Mouse (Mus musculus): Measurements from ENCODE around the gene Tnrc6b. TPM values are rescaled to one million over a fixed set of nuclear protein-coding genes. Genes with fewer than 3 reads are reported as not detected.
"Not testable (repeated sequence)": the region's sequence is repeated elsewhere in the genome, so short reads cannot be mapped to it uniquely, and the experiment has no call there.

Tnrc6b gene
- polyA plus RNA-seq, 1 experiment from 2014 or later, result 6.5 TPM

DNA sequence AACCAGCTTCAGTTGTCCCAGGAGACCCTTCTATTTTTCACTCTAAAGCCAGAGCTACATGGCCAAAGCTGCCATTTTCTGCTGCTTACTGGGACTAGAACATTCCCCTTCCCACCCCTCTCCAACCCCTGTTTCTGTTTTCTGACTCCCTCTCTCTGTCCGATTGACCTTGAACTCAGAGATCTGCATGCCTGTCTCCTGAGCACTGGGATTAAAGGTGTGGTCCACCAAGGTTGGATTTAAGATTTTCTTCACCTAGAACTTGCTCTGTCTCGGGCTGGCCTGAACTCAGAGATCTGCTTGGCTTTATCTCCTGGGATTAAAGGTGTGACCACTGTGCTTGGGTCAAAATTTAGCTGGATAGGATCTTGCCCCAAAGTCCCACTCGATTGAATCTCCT lies 209.2 kb downstream of the Tnrc6b start:
- Histone ChIP-seq H3K27me3 (replicated peaks; ENCODE audit: control insufficient read depth, insufficient read depth, low read length) (no peaks in the 10 kb centered on the region), H3K9ac (ENCODE audit: low read depth, low read length) (no peak overlapping the region), H3K4me2 (replicated peaks; ENCODE audit: low read depth) (no peak overlapping the region), H3K4me1 (replicated peaks; ENCODE audit: control insufficient read depth, insufficient read depth, low read length) (no peaks in the 10 kb centered on the region), H3K4me3 (ENCODE audit: low read depth, low read length) (no peak overlapping the region), H3K9me3 (ENCODE audit: control insufficient read depth) (no peaks in the 10 kb centered on the region), H3K27ac (ENCODE audit: low read depth, low read length) (no peak overlapping the region), H3K36me3 (ENCODE audit: control insufficient read depth, insufficient read depth) (peaks cover 65% of the 10 kb centered on the region)
- WGBS, result 98% methylated on average over 3 of the region's 3 CpGs
- no peak for ATAC-seq
- TF ChIP-seq CTCF (IDR thresholded peaks at IDR 0.05; ENCODE audit: low read depth), result no peak

DNA sequence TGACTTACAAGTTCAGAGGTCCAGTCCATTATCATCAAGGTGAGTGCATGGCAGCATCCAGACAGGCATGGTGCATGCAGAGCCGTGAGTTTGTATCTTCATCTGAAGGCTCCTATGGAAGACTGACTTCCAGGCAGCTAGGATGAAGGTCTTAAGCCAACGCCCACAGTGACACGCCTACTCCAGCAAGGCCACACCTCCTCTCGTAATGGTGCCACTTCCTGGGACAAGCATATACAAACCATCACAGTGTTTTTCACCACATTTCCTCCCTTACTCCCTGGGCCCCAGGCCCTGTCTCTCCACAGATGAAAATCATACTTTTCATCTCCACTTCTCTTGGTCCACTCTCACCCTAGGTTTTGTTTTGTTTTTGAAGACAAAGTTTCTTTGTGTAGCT lies 210.7 kb downstream of the Tnrc6b start:
- H3K27ac ChIP-seq (ENCODE audit: low read depth, low read length), result no peak overlapping the region
- no peak for TF ChIP-seq CTCF (IDR thresholded peaks at IDR 0.05; ENCODE audit: low read depth)
- peaks cover 59% of the 10 kb centered on the region for H3K36me3 ChIP-seq (ENCODE audit: control insufficient read depth, insufficient read depth)
- H3K9ac ChIP-seq (ENCODE audit: low read depth, low read length), result no peak overlapping the region
- ATAC-seq, result no peak
- H3K4me2 ChIP-seq (replicated peaks; ENCODE audit: low read depth), result no peak overlapping the region
- H3K4me3 ChIP-seq (ENCODE audit: low read depth, low read length), result no peak overlapping the region
- WGBS, result 71% methylated on average over 4 of the region's 4 CpGs
- no peaks in the 10 kb centered on the region for H3K9me3 ChIP-seq (ENCODE audit: control insufficient read depth)
- H3K27me3 ChIP-seq (replicated peaks; ENCODE audit: control insufficient read depth, insufficient read depth, low read length), result no peaks in the 10 kb centered on the region
- H3K4me1 ChIP-seq (replicated peaks; ENCODE audit: control insufficient read depth, insufficient read depth, low read length), result no peaks in the 10 kb centered on the region

DNA sequence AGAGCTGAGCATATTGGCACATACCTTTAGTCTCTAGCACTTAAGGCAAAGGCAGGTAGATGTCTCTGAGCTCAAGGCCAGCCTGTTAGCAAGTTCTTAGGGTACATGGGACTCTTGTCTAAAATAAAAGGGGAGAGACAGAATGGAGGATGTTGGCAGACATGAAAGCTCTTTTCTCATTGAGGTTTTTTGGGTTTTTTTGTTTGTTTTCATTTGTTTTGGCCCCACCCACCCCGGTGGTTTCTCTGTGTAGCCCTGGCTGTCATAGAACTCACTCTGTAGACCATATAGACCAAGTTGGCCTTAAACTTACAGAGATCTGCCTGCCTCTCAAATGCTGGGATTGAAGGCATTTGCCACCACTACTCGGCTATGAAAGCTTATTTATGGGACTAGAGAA lies 213.1 kb downstream of the Tnrc6b start:
- Histone ChIP-seq H3K9ac (ENCODE audit: low read depth, low read length) (no peak overlapping the region), H3K36me3 (ENCODE audit: control insufficient read depth, insufficient read depth) (peaks cover 61% of the 10 kb centered on the region), H3K4me3 (ENCODE audit: low read depth, low read length) (no peak overlapping the region), H3K27ac (ENCODE audit: low read depth, low read length) (no peak overlapping the region), H3K9me3 (ENCODE audit: control insufficient read depth) (no peaks in the 10 kb centered on the region), H3K4me1 (replicated peaks; ENCODE audit: control insufficient read depth, insufficient read depth, low read length) (no peaks in the 10 kb centered on the region), H3K27me3 (replicated peaks; ENCODE audit: control insufficient read depth, insufficient read depth, low read length) (no peaks in the 10 kb centered on the region), H3K4me2 (replicated peaks; ENCODE audit: low read depth) (no peak overlapping the region)
- 95% methylated on average over 2 of the region's 2 CpGs for WGBS
- no peak for ATAC-seq
- no peak for TF ChIP-seq CTCF (IDR thresholded peaks at IDR 0.05; ENCODE audit: low read depth)

DNA sequence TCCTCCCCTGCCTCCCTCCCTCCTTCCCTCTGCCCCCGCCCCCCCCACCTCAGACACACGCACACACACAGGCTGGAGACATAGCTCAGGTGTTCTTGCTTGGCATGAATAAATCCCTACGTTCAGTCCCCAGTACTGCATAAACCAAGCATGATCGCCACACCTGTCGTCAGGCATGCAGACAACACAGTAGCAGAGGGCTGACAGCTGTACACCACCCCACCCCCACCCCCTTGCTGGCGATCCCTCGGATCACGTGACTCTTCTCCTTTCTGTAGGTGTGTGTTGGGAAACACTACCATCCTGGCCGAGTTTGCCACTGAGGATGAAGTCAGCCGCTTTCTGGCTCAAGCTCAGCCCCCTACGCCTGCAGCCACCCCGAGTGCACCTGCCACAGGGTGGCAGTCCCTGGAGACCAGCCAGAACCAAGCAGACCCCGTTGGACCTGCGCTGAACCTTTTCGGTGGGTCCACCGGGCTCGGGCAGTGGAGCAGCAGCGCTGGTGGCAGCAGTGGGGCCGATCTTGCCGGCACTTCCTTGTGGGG lies 217.8 kb downstream of the Tnrc6b start:
- 85% methylated on average over 20 of the region's 20 CpGs for WGBS
- no peaks in the 10 kb centered on the region for H3K9me3 ChIP-seq (ENCODE audit: control insufficient read depth)
- H3K4me3 ChIP-seq (ENCODE audit: low read depth, low read length), result no peak overlapping the region
- H3K27ac ChIP-seq (ENCODE audit: low read depth, low read length), result no peak overlapping the region
- H3K27me3 ChIP-seq (replicated peaks; ENCODE audit: control insufficient read depth, insufficient read depth, low read length), result no peaks in the 10 kb centered on the region
- no peak overlapping the region for H3K9ac ChIP-seq (ENCODE audit: low read depth, low read length)
- no peak for ATAC-seq
- H3K4me2 ChIP-seq (replicated peaks; ENCODE audit: low read depth), result no peak overlapping the region
- no peak for TF ChIP-seq CTCF (IDR thresholded peaks at IDR 0.05; ENCODE audit: low read depth)
- peaks cover 54% of the 10 kb centered on the region for H3K36me3 ChIP-seq (ENCODE audit: control insufficient read depth, insufficient read depth)
- no peaks in the 10 kb centered on the region for H3K4me1 ChIP-seq (replicated peaks; ENCODE audit: control insufficient read depth, insufficient read depth, low read length)

DNA sequence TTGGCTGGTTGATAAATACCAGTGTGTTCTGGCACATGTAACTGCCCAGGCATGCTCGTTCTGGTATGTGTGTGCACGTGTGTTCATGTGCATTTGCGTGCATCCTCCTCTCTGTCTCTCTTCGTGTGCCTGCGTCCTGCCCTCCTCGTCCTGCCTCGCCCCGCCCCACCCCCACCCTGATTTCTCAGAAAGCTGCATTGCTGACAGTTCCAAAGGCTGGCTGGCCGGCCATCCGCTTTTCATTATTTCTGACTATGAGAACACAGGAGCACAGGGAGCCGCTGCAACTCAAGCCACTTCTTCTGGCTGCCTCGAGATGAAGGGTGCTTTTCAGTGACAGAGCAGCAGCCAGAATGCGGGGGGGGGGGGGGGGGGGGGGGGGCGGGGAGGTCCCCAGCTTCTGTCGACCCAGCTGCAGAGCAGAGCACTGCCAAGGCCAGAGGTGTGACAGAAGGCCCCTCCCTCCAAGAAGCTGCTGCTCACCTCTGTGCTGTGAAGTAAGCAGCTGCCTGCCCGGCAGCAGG lies 219.0 kb downstream of the Tnrc6b start:
- Histone ChIP-seq H3K4me1 (replicated peaks; ENCODE audit: control insufficient read depth, insufficient read depth, low read length) (no peaks in the 10 kb centered on the region), H3K9me3 (ENCODE audit: control insufficient read depth) (no peaks in the 10 kb centered on the region), H3K27ac (ENCODE audit: low read depth, low read length) (no peak overlapping the region), H3K4me3 (ENCODE audit: low read depth, low read length) (no peak overlapping the region), H3K36me3 (ENCODE audit: control insufficient read depth, insufficient read depth) (peaks cover 47% of the 10 kb centered on the region), H3K4me2 (replicated peaks; ENCODE audit: low read depth) (no peak overlapping the region), H3K27me3 (replicated peaks; ENCODE audit: control insufficient read depth, insufficient read depth, low read length) (no peaks in the 10 kb centered on the region), H3K9ac (ENCODE audit: low read depth, low read length) (no peak overlapping the region)
- 41% methylated on average over 14 of the region's 16 CpGs for WGBS
- no peak for TF ChIP-seq CTCF (IDR thresholded peaks at IDR 0.05; ENCODE audit: low read depth)
- ATAC-seq, result no peak

DNA sequence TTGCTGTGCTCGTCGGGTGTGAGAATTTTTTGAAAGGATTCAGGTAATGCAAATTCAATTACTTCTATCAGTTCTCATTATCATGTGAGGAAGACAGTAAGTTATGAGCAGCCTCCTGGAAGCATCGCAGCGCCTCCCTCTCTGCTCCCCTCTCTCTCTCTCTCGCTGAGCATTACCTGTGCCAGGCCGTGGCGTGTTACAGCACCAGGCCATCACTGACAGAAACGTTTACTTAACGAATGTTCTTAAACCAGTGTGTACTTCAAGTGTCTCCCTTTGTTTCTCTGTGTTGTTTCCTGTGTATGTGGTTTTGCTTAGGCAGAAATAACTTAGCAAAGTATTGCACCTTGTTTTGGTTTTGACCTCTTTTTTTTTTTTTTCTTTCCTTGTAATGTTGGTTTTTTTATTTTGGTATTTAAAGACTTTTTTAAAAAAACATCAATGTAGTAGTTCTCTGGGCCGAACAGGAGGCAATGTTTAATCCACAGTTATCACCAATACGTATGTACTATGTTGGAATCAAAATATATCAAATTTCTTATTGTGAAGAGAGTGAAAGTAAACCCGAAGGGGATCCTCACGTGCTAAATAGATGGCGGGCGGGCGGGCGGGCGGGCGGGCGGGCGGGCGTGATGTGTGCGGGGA lies 219.7 kb downstream of the Tnrc6b start:
- not testable (repeated sequence) for H3K27ac ChIP-seq (ENCODE audit: low read depth, low read length); H3K9me3 ChIP-seq (ENCODE audit: control insufficient read depth); H3K4me3 ChIP-seq (ENCODE audit: low read depth, low read length); H3K27me3 ChIP-seq (replicated peaks; ENCODE audit: control insufficient read depth, insufficient read depth, low read length); H3K4me2 ChIP-seq (replicated peaks; ENCODE audit: low read depth); ATAC-seq; H3K9ac ChIP-seq (ENCODE audit: low read depth, low read length); H3K4me1 ChIP-seq (replicated peaks; ENCODE audit: control insufficient read depth, insufficient read depth, low read length)
- peaks cover 53% of the 10 kb centered on the region for H3K36me3 ChIP-seq (ENCODE audit: control insufficient read depth, insufficient read depth)
- 88% methylated on average over 23 of the region's 23 CpGs for WGBS

Data from intestine, postnatal 0 days (tissue).